Mouse (Mus musculus): Measurements from ENCODE around the gene Tmem208. TPM values are rescaled to one million over a fixed set of nuclear protein-coding genes. Genes with fewer than 3 reads are reported as not detected.
A peak's percentile ranks its signal among the peaks of the same experiment; 100 is the strongest.

The Tmem208 gene
- polyA plus RNA-seq, 1 experiment from 2014 or later = 91.7 TPM

GRCm38 (mm10) chr8:105346611-105347427 lies 20.7 kb downstream of the Tmem208 start:
- H3K27me3 ChIP-seq (ENCODE audit: control insufficient read depth, insufficient read depth, low read length) = no peaks in the 10 kb centered on the region
- H3K4me2 ChIP-seq (ENCODE audit: low read depth, low read length) = peak overlapping the region; percentile 98
- peak overlapping the region; percentile 70 for H3K9ac ChIP-seq (replicated peaks; ENCODE audit: low read length)
- no peaks in the 10 kb centered on the region for H3K36me3 ChIP-seq (replicated peaks; ENCODE audit: control insufficient read depth, insufficient read depth, low read depth, low read length)
- H3K4me1 ChIP-seq (ENCODE audit: control insufficient read depth, insufficient read depth, low read length) = peaks cover 9% of the 10 kb centered on the region
- no peaks in the 10 kb centered on the region for H3K9me3 ChIP-seq (replicated peaks; ENCODE audit: control insufficient read depth, low read length)
- H3K27ac ChIP-seq (replicated peaks; ENCODE audit: low read depth, low read length) = peak overlapping the region; percentile 56
- H3K4me3 ChIP-seq (ENCODE audit: low read depth, low read length) = peak overlapping the region; percentile 70
- peak; percentile 57 for DNase-seq (ENCODE audit: low spot score)
- under 1% methylated on average over 33 of the region's 34 CpGs for WGBS
- ATAC-seq (replicated peaks; ENCODE audit: insufficient number of reproducible peaks, low FRiP score, low TSS enrichment, low read depth) = peak; percentile 11

GRCm38 (mm10) chr8:105347428-105348221 lies 21.5 kb downstream of the Tmem208 start, which contains the start of gene Fhod1:
TSS of gene Fhod1 (minus strand) at chr8:105347953.
- DNase-seq (ENCODE audit: low spot score) (peak; percentile 98), ATAC-seq (replicated peaks; ENCODE audit: insufficient number of reproducible peaks, low FRiP score, low TSS enrichment, low read depth) (peak; percentile 81)
- Histone ChIP-seq H3K4me1 (ENCODE audit: control insufficient read depth, insufficient read depth, low read length) (peaks cover 9% of the 10 kb centered on the region), H3K9ac (replicated peaks; ENCODE audit: low read length) (peak within 1 kb of the TSS; percentile 77), H3K27ac (replicated peaks; ENCODE audit: low read depth, low read length) (peak within 1 kb of the TSS; percentile 56), H3K36me3 (replicated peaks; ENCODE audit: control insufficient read depth, insufficient read depth, low read depth, low read length) (no peaks in the 10 kb centered on the region), H3K9me3 (replicated peaks; ENCODE audit: control insufficient read depth, low read length) (no peaks in the 10 kb centered on the region), H3K27me3 (ENCODE audit: control insufficient read depth, insufficient read depth, low read length) (no peaks in the 10 kb centered on the region), H3K4me2 (ENCODE audit: low read depth, low read length) (peak within 1 kb of the TSS; percentile 98), H3K4me3 (ENCODE audit: low read depth, low read length) (peak within 1 kb of the TSS; percentile 70)
- WGBS = under 1% methylated on average over 53 of the region's 53 CpGs

GRCm38 (mm10) chr8:105348450-105349095 lies 22.4 kb downstream of the Tmem208 start, which contains the start of gene Slc9a5:
TSS of gene Slc9a5 (plus strand) at chr8:105348843.
- ATAC-seq (replicated peaks; ENCODE audit: insufficient number of reproducible peaks, low FRiP score, low TSS enrichment, low read depth) (peak; percentile 9; the same call in 1 of the 2 replicates), DNase-seq (ENCODE audit: low spot score) (peak; percentile 90)
- Histone ChIP-seq H3K27me3 (ENCODE audit: control insufficient read depth, insufficient read depth, low read length) (no peaks in the 10 kb centered on the region), H3K4me3 (ENCODE audit: low read depth, low read length) (peak within 1 kb of the TSS; percentile 70), H3K9me3 (replicated peaks; ENCODE audit: control insufficient read depth, low read length) (no peaks in the 10 kb centered on the region), H3K4me2 (ENCODE audit: low read depth, low read length) (peak within 1 kb of the TSS; percentile 98), H3K4me1 (ENCODE audit: control insufficient read depth, insufficient read depth, low read length) (peaks cover 9% of the 10 kb centered on the region), H3K27ac (replicated peaks; ENCODE audit: low read depth, low read length) (peak within 1 kb of the TSS; percentile 56), H3K36me3 (replicated peaks; ENCODE audit: control insufficient read depth, insufficient read depth, low read depth, low read length) (no peaks in the 10 kb centered on the region), H3K9ac (replicated peaks; ENCODE audit: low read length) (peak within 1 kb of the TSS; percentile 77)
- WGBS = under 1% methylated on average over 34 of the region's 34 CpGs

- H3K9ac ChIP-seq (replicated peaks; ENCODE audit: low read length) = peak overlapping the region; percentile 77
- peak overlapping the region; percentile 56; the same call in 1 of the 2 replicates for H3K27ac ChIP-seq (replicated peaks; ENCODE audit: low read depth, low read length)
- no peaks in the 10 kb centered on the region for H3K9me3 ChIP-seq (replicated peaks; ENCODE audit: control insufficient read depth, low read length)
- H3K4me3 ChIP-seq (ENCODE audit: low read depth, low read length) = peak overlapping the region; percentile 70
- H3K4me2 ChIP-seq (ENCODE audit: low read depth, low read length) = peak overlapping the region; percentile 98
- peaks cover 9% of the 10 kb centered on the region for H3K4me1 ChIP-seq (ENCODE audit: control insufficient read depth, insufficient read depth, low read length)
- no peaks in the 10 kb centered on the region for H3K36me3 ChIP-seq (replicated peaks; ENCODE audit: control insufficient read depth, insufficient read depth, low read depth, low read length)
- no peaks in the 10 kb centered on the region for H3K27me3 ChIP-seq (ENCODE audit: control insufficient read depth, insufficient read depth, low read length)
- DNase-seq (ENCODE audit: low spot score) (peak; percentile 60), ATAC-seq (replicated peaks; ENCODE audit: insufficient number of reproducible peaks, low FRiP score, low TSS enrichment, low read depth) (0 out of 2 replicates have a peak, but pooled peaks have one; percentile 5)
- under 1% methylated on average over 39 of the region's 48 CpGs for WGBS
Observed at GRCm38 (mm10) chr8:105349096-105349771, 23.1 kb downstream of the Tmem208 start.

GRCm38 (mm10) chr8:105350186-105350585 lies 24.0 kb downstream of the Tmem208 start:
- peak overlapping the region; percentile 70; the same call in 1 of the 2 replicates for H3K4me3 ChIP-seq (ENCODE audit: low read depth, low read length)
- H3K9ac ChIP-seq (replicated peaks; ENCODE audit: low read length) = no peak overlapping the region
- H3K4me1 ChIP-seq (ENCODE audit: control insufficient read depth, insufficient read depth, low read length) = peaks cover 12% of the 10 kb centered on the region

GRCm38 (mm10) chr8:105353583-105354135 lies 27.5 kb downstream of the Tmem208 start:
- Histone ChIP-seq H3K27me3 (ENCODE audit: control insufficient read depth, insufficient read depth, low read length) (no peaks in the 10 kb centered on the region), H3K36me3 (replicated peaks; ENCODE audit: control insufficient read depth, insufficient read depth, low read depth, low read length) (no peaks in the 10 kb centered on the region), H3K27ac (replicated peaks; ENCODE audit: low read depth, low read length) (no peak overlapping the region), H3K4me2 (ENCODE audit: low read depth, low read length) (no peak overlapping the region), H3K4me1 (ENCODE audit: control insufficient read depth, insufficient read depth, low read length) (peaks cover 3% of the 10 kb centered on the region; the same call in 1 of the 2 replicates), H3K9ac (replicated peaks; ENCODE audit: low read length) (no peak overlapping the region), H3K9me3 (replicated peaks; ENCODE audit: control insufficient read depth, low read length) (no peaks in the 10 kb centered on the region), H3K4me3 (ENCODE audit: low read depth, low read length) (no peak overlapping the region)
- WGBS = 85% methylated on average over 8 of the region's 8 CpGs
- ATAC-seq (replicated peaks; ENCODE audit: insufficient number of reproducible peaks, low FRiP score, low TSS enrichment, low read depth) (no peak), DNase-seq (ENCODE audit: low spot score) (no peak)

More at GRCm38 (mm10) chr8:105350186-105350585, 24.0 kb downstream of the Tmem208 start:
- Histone ChIP-seq H3K4me2 (ENCODE audit: low read depth, low read length) (peak overlapping the region; percentile 98; the same call in 1 of the 2 replicates), H3K9me3 (replicated peaks; ENCODE audit: control insufficient read depth, low read length) (no peaks in the 10 kb centered on the region), H3K27me3 (ENCODE audit: control insufficient read depth, insufficient read depth, low read length) (no peaks in the 10 kb centered on the region), H3K27ac (replicated peaks; ENCODE audit: low read depth, low read length) (no peak overlapping the region), H3K36me3 (replicated peaks; ENCODE audit: control insufficient read depth, insufficient read depth, low read depth, low read length) (no peaks in the 10 kb centered on the region)
- no peak for ATAC-seq (replicated peaks; ENCODE audit: insufficient number of reproducible peaks, low FRiP score, low TSS enrichment, low read depth)
- no peak for DNase-seq (ENCODE audit: low spot score)
- 41% methylated on average over 7 of the region's 7 CpGs for WGBS

- Histone ChIP-seq H3K36me3 (replicated peaks; ENCODE audit: control insufficient read depth, insufficient read depth, low read depth, low read length) (no peaks in the 10 kb centered on the region), H3K4me3 (ENCODE audit: low read depth, low read length) (no peak overlapping the region), H3K9me3 (replicated peaks; ENCODE audit: control insufficient read depth, low read length) (no peaks in the 10 kb centered on the region), H3K9ac (replicated peaks; ENCODE audit: low read length) (no peak overlapping the region), H3K4me2 (ENCODE audit: low read depth, low read length) (no peak overlapping the region), H3K27me3 (ENCODE audit: control insufficient read depth, insufficient read depth, low read length) (no peaks in the 10 kb centered on the region), H3K27ac (replicated peaks; ENCODE audit: low read depth, low read length) (no peak overlapping the region), H3K4me1 (ENCODE audit: control insufficient read depth, insufficient read depth, low read length) (peaks cover 3% of the 10 kb centered on the region; the same call in 1 of the 2 replicates)
- no peak for DNase-seq (ENCODE audit: low spot score)
- WGBS = 86% methylated on average over 4 of the region's 4 CpGs
- no peak for ATAC-seq (replicated peaks; ENCODE audit: insufficient number of reproducible peaks, low FRiP score, low TSS enrichment, low read depth)
Observed at GRCm38 (mm10) chr8:105354549-105354948, 28.4 kb downstream of the Tmem208 start.

Data from embryonic facial prominence, embryonic 11.5 days (tissue).